Mouse (Mus musculus) bone marrow macrophage, adult 2 months (primary cell): ENCODE results near the gene Fam76a. TPM values are rescaled to one million over a fixed set of nuclear protein-coding genes. Genes with fewer than 3 reads are reported as not detected.
A peak's percentile ranks its signal among the peaks of the same experiment; 100 is the strongest.

Source experiments
- H3K27ac ChIP-seq: 2 replicates; pipeline ENCODE4 v1.5.1; 2012; ENCODE audit warnings: low read depth, low read length; ENCODE audit not compliant: insufficient read depth
- H3K4me1 ChIP-seq: 2 replicates; pipeline ENCODE4 v1.6.1; 2012; ENCODE audit warnings: low read length; ENCODE audit not compliant: control insufficient read depth, insufficient read depth
- H3K4me3 ChIP-seq: 2 replicates; pipeline ENCODE4 v1.5.1; 2012; ENCODE audit warnings: mild to moderate bottlenecking, low read length, moderate library complexity; ENCODE audit not compliant: insufficient read depth
- CTCF ChIP-seq: IDR thresholded peaks from 2 replicates; pipeline ENCODE4 v1.5.1; 2012; ENCODE audit warnings: low read depth, mild to moderate bottlenecking, low read length, moderate library complexity
- POLR2A ChIP-seq: IDR thresholded peaks from 2 replicates; pipeline ENCODE4 v1.6.1; 2012; ENCODE audit warnings: mild to moderate bottlenecking, low read depth, low read length, borderline replicate concordance
- polyA plus RNA-seq: library from polyadenylated mRNA; stranded (reverse); fragments of >200 nt; gene quantifications from 2 replicates; pipeline ENCODE4 v1.2.4, GENCODE M21; 2012; ENCODE audit not compliant: missing spikeins, insufficient read depth, insufficient read length

The Fam76a gene
- polyA plus RNA-seq, 1 experiment = 37.6 TPM

DNA sequence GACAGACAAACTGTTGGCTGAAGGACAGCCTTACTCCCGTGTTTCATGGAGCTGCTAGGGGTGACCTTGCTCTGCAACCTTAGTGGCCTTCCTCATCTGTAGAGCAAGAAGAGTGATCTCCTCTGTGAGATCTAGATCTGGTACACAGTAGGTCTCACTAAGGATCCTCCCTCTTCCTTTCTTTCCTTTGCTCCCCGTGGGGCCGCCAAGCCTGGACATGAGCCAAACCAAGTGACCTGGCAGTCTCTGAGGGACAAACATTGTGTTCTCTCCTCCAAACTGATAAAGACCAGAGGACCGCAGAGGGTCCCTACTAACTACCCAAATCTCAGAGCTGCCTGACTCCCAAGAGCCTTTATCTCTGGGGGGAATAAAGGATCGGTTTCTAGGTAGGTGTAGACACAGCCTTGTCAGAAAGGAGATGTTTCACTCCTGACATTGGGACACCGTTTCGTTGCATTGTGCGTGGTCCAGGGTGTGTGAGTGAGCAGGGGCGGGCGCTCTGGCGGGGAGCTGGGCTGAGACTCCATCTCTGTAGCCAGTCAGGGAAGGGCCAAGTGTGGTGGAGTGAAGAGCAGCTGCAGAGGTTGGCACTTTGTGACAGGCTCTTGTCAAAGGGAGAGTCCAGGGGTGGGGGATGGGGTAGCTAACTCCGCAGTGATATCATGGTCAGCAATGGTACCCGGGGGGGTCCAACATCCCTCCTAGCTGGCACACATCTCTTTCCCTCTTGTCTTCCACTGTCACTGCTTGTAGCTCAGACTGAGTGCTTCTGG lies 38.7 kb upstream of the Fam76a start:
- Histone ChIP-seq H3K4me3 (no peak overlapping the region), H3K27ac (peak overlapping the region; percentile 87), H3K4me1 (peaks cover 49% of the 10 kb centered on the region)
- TF ChIP-seq CTCF (no peak), POLR2A (no peak)

DNA sequence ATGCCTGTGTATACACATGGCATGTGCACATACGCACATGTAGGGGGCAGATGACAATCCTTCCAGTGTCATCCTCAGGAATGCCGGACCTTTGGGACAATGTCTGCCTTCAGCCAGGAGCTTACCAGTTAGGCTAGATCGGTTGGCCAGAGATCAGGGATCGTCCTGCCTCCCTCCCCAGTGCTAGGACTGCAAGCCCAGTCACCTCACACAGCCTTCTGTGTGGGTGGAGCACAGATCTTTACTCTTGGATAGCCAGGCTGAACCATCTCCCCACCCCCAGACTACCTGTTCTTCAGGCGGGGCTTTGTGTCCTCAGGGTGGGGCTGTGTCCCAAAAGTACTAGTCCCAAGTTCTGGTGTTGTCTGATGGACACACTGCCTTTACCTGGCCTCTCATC lies 38.0 kb upstream of the Fam76a start:
- TF ChIP-seq CTCF (no peak), POLR2A (no peak)
- Histone ChIP-seq H3K27ac (peak overlapping the region; percentile 87), H3K4me1 (peaks cover 54% of the 10 kb centered on the region), H3K4me3 (no peak overlapping the region)

DNA sequence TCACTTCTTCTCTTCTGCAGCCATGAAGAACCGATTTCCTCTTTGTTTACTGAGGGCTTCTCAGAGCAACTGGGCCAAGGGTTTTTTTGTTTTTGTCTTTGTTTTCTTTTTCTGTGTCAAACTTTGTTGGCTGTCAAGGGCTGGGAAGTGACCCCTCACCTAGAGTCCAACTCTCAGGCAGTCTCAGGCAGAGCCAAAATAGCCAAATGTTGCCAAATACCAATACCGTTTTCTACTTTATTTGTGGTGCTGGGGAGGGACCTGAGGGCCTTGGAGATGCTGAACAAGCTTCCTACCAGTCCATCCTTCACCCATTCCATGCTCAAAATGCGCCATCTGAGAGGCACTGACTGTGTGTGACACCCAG lies 37.3 kb upstream of the Fam76a start:
- no peak overlapping the region for H3K4me3 ChIP-seq
- H3K4me1 ChIP-seq = peaks cover 56% of the 10 kb centered on the region
- TF ChIP-seq CTCF (no peak), POLR2A (no peak)
- peak overlapping the region; percentile 87 for H3K27ac ChIP-seq

DNA sequence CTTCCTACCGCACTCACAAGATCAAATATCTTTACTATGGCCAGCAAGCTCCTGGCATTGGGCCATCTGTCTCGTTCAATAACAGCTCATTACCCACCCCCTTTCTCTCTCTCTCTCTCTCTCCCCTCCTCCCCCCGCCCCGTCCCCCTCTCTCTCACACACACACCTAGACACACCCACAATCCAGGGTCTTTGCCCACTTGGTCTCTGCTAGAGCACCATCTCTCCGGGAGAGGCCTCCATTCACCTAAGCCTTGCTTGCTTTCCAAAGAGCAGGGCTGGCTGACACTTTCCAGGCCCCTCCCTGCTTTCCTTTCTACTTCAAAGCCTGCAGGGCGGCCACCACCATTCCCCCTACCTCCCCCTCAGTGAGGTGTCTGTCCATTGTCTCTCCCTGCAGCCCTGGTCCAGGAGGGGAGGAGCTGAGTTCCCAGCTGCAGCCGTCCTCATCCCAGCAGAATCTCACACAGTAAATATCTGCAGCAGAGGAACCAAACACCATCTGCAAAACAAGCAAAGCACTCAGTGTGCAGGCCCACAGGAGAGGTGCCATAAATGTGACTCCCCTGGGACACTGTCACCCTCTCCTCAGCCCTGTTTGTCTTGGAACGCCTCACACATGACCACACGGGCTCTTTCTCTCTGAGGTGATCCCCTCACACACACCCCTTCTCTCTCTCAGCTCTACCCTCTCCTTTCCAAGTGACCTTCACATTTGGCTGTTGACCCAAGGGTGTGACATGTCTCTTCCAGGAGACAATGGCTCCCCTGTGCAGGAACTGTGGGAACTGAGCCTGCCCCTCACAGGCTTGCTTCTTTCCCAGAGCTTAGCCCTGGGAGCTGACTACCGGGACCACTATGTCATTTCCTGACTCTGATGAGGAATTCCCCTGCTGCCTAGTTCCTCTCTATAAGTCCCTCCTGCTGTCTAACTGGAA lies 36.7 kb upstream of the Fam76a start:
- TF ChIP-seq POLR2A (0 out of 2 replicates have a peak, but pooled peaks have one; percentile 1), CTCF (no peak)
- H3K27ac ChIP-seq = peak overlapping the region; percentile 87
- H3K4me3 ChIP-seq = peak overlapping the region; percentile 10; the same call in 1 of the 2 replicates
- H3K4me1 ChIP-seq = peaks cover 56% of the 10 kb centered on the region

DNA sequence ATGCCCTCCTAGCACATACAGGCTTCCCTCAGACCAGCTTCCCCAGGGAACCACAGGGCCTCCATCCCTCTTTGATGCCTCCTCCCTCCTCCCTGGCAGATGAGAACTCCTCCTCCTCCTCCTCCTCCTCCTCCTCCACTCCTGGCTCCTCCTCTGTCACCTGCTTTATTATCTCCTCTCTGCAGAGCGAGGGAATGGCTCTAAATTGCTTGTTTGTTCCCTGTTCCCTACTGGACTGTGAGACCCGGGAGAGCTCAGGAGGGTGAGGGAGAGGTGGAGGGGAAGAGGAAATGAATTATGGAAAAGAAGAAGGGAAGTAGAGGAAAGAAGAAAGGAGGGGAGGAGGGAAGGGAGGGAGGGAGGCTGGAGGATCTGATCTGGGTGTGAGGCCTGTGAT lies 33.0 kb upstream of the Fam76a start:
- no peak overlapping the region for H3K27ac ChIP-seq
- no peak overlapping the region for H3K4me3 ChIP-seq
- peaks cover 40% of the 10 kb centered on the region for H3K4me1 ChIP-seq
- TF ChIP-seq POLR2A (no peak), CTCF (no peak)

DNA sequence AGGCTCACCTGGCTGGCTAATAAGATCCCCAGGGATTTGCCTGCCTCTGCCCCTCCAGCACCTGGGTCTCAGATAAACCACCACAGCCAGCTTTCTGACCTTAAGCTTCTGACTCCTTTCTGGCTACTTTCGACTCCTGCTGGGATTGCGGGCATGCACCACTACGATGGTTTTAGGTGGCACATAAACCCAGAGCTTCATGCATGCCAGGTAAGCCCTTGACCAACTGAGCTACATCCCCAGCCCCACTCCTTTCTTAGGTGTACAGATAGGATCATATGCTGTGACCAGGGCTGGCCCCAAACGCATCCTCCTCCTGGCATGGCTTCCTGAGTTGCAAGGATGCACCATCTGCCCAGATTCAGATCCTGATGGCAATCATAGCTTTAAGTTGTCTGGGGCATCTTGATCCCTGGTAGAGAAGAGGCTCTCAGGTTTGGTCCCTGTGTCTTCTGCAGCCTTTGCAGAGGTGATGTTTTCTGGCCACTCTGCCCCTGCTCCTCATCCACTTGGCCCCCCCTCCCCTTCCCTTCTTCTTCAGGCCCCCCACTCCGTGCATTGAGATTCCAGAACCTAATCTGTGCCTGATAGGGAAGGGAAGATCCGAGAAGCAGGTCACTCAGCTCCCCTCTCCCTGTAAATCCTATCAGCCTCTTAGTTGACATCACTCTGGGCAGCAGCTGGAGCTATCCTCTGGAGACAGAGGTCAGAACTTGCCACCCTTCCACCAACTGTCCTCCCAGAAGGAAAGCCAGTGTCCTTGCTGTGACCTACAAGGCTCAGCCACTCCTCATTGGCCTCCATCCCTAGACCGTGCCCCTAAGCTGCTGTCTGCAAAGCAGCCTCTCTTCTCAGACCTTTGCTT lies 32.4 kb upstream of the Fam76a start:
- H3K4me3 ChIP-seq = no peak overlapping the region
- no peak for TF ChIP-seq CTCF
- no peak for TF ChIP-seq POLR2A
- peaks cover 39% of the 10 kb centered on the region for H3K4me1 ChIP-seq
- H3K27ac ChIP-seq = no peak overlapping the region

DNA sequence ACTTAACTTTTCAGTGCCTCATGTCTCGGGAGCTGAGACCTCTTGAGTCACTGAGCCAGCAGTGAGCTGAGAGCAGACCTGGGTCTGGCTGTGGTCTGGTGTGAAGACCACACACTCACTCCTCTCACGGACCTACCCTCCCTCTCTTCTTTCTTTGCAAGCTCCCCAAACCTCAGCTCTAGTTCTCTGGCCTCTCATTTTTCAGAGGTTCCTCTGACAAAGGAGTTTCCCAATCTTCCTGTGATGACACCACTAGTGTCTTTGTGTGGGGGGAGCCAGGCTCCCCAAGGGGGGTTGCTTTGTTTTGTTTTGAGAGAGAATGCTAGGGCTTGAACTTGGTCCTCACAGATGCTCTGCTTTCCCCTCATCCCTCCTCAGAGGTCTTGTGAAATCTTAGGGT lies 28.6 kb upstream of the Fam76a start:
- H3K27ac ChIP-seq = peak overlapping the region; percentile 82
- H3K4me3 ChIP-seq = peak overlapping the region; percentile 19; the same call in 1 of the 2 replicates
- TF ChIP-seq CTCF (no peak), POLR2A (no peak)
- peaks cover 53% of the 10 kb centered on the region for H3K4me1 ChIP-seq

DNA sequence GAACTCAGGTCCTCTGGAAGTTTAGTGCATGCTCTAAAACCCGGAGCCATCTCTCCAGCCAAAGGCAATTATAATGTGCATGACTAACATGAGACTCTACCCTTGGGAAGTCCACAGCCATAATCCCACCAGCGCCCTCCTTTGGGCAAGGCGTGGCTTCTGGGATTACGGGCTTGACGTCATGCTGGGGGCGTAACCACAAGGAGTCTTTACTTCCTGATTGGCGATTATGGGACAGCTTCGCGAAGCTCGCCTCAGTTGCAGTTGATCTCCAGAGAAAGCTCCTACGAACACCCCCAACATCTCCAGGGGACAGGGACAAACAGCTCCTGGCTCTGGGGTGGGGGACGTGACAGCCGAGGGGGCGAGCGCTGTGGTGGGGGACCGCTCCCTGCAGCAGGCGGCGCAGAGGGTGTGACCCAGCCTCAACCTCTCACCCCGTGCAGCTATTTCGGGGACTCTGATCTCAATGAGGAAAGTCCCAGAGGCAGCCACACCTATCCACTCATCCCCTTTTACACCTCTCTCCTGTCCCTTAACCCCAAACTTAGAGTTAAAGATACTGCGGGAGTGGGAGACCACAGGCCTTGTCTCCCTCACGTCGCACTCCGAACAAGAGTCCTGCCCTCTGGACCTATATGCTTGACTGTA lies 27.6 kb upstream of the Fam76a start:
- Histone ChIP-seq H3K4me3 (no peak overlapping the region), H3K4me1 (peaks cover 51% of the 10 kb centered on the region), H3K27ac (0 out of 2 replicates have a peak overlapping the region, but pooled peaks have one; percentile 82)
- TF ChIP-seq POLR2A = no peak
- no peak for TF ChIP-seq CTCF
